Mouse (Mus musculus) lung, embryonic 15.5 days (tissue): ENCODE data around the gene Ppp1ca. TPM values are rescaled to one million over a fixed set of nuclear protein-coding genes. Genes with fewer than 3 reads are reported as not detected.
A peak's percentile ranks its signal among the peaks of the same experiment; 100 is the strongest.

ENCODE experiments used
- ATAC-seq: fragments of 200-750 bp; cut with Nextera tagmentation; 2 replicates; pipeline ENCODE4 v1.8.0; 2017; ENCODE audit warnings: moderate number of reproducible peaks, borderline replicate concordance; ENCODE audit not compliant: low FRiP score, low TSS enrichment; ENCODE audit errors: extremely low read depth
- H3K27ac ChIP-seq: fragments of 300-500 bp; sonication (generic); 2 replicates; pipeline ENCODE4 v1.5.1; 2015; ENCODE audit warnings: moderate library complexity, mild to moderate bottlenecking, inconsistent platforms
- H3K27me3 ChIP-seq: fragments of 300-500 bp; sonication (generic); 2 replicates; pipeline ENCODE4 v1.6.1; 2015; ENCODE audit warnings: inconsistent platforms
- H3K36me3 ChIP-seq: fragments of 300-500 bp; sonication (generic); 2 replicates; pipeline ENCODE4 v1.6.1; 2015; ENCODE audit warnings: inconsistent platforms
- H3K4me1 ChIP-seq: fragments of 300-500 bp; sonication (generic); 2 replicates; pipeline ENCODE4 v1.6.1; 2015; ENCODE audit warnings: inconsistent platforms
- H3K4me2 ChIP-seq: fragments of 300-500 bp; sonication (generic); 2 replicates; pipeline ENCODE4 v1.6.1; 2015; ENCODE audit warnings: inconsistent platforms, mild to moderate bottlenecking, moderate library complexity
- H3K4me3 ChIP-seq: fragments of 300-500 bp; sonication (generic); 2 replicates; pipeline ENCODE4 v1.5.1; 2015; ENCODE audit warnings: mild to moderate bottlenecking, inconsistent platforms
- H3K9ac ChIP-seq: fragments of 300-500 bp; sonication (generic); 2 replicates; pipeline ENCODE4 v1.6.1; 2015; ENCODE audit warnings: inconsistent platforms
- H3K9me3 ChIP-seq: fragments of 300-500 bp; sonication (generic); 2 replicates; pipeline ENCODE4 v1.6.1; 2016; ENCODE audit warnings: inconsistent platforms
- WGBS: fragments of 180-500 bp; shearing (Covaris S2); methylation state at CpG from one replicate; pipeline ENCODE4 v1.1.7; 2015; 5-methylcytosine and 5-hydroxymethylcytosine counted together
- polyA plus RNA-seq: library from polyadenylated mRNA; unstranded; fragments of >200 nt; fragmentation: Nextera tagmentation; extraction: Ambion mirVana; gene quantifications from 2 replicates; pipeline ENCODE4 v1.2.1, GENCODE M21; 2015

Ppp1ca gene
- polyA plus RNA-seq: 974 TPM in 2 replicates

- Histone ChIP-seq H3K4me1 (peaks cover 30% of the 10 kb centered on the region), H3K27ac (peak within 1 kb of the TSS; percentile 95), H3K27me3 (no peaks in the 10 kb centered on the region), H3K36me3 (peaks cover 37% of the 10 kb centered on the region), H3K9ac (peak within 1 kb of the TSS; percentile 99), H3K4me2 (peak within 1 kb of the TSS; percentile 78), H3K4me3 (peak within 1 kb of the TSS; percentile 90), H3K9me3 (no peaks in the 10 kb centered on the region)
- 4% methylated on average over 44 of the region's 47 CpGs for WGBS
- ATAC-seq: peak; percentile 94
These were observed at the start of gene Ppp1ca for GRCm38 (mm10) chr19:4191528-4192250. Ppp1ca (plus strand) TSS chr19:4192065.

- no peak overlapping the region for H3K4me2 ChIP-seq
- no peaks in the 10 kb centered on the region for H3K27me3 ChIP-seq
- no peaks in the 10 kb centered on the region for H3K9me3 ChIP-seq
- no peak overlapping the region for H3K4me3 ChIP-seq
- H3K9ac ChIP-seq: no peak overlapping the region
- H3K36me3 ChIP-seq: no peaks in the 10 kb centered on the region
- WGBS: 88% methylated on average over 18 of the region's 18 CpGs
- peaks cover under 1% of the 10 kb centered on the region; the same call in 1 of the 2 replicates for H3K4me1 ChIP-seq
- no peak overlapping the region for H3K27ac ChIP-seq
- no peak for ATAC-seq
These were observed 49.3 kb upstream of the Ppp1ca start for GRCm38 (mm10) chr19:4142416-4143173.

DNA sequence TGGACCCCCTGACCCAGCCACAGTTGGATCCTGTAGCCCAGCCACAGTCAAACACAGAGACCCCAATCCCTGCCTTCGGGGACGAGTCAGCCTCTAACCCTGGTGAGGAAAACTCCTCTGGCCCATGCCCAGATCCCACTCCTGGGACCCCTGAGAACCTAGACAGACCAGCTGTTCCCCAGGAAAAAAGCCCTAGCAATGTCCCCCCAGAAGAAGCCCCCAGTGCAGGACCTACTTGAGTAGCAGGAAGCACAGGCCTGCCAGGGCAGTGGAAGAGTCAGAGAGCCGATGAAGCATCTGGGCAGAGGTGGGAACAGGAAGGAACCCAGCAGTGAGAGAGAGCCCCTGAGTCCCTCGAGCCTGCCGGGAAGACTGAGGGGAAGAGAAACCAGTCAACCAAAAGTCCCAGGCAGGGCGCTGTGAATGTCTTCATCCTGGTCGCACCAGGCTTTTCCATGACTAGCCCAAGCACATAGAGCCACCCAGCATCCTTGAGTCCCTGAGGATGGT is 48.1 kb upstream of the Ppp1ca start, which contains the start of gene Cabp4:
TSS of gene Cabp4 (minus strand) at position 275 of the 510 bp plus-strand sequence.
- ATAC-seq: no peak
- no peak within 1 kb of the TSS for H3K4me2 ChIP-seq
- H3K27me3 ChIP-seq: no peaks in the 10 kb centered on the region
- H3K4me1 ChIP-seq: peaks cover 6% of the 10 kb centered on the region
- H3K9ac ChIP-seq: no peak within 1 kb of the TSS
- H3K36me3 ChIP-seq: no peaks in the 10 kb centered on the region
- H3K9me3 ChIP-seq: no peaks in the 10 kb centered on the region
- no peak within 1 kb of the TSS for H3K27ac ChIP-seq
- no peak within 1 kb of the TSS for H3K4me3 ChIP-seq
- 67% methylated on average over 7 of the region's 7 CpGs for WGBS

- H3K36me3 ChIP-seq: no peaks in the 10 kb centered on the region
- H3K4me1 ChIP-seq: peaks cover 16% of the 10 kb centered on the region
- no peaks in the 10 kb centered on the region for H3K27me3 ChIP-seq
- ATAC-seq: no peak
- no peaks in the 10 kb centered on the region for H3K9me3 ChIP-seq
- no peak overlapping the region for H3K4me2 ChIP-seq
- 69% methylated on average over 16 of the region's 16 CpGs for WGBS
- no peak overlapping the region for H3K27ac ChIP-seq
- no peak overlapping the region for H3K9ac ChIP-seq
- H3K4me3 ChIP-seq: no peak overlapping the region
These were observed 47.0 kb upstream of the Ppp1ca start for GRCm38 (mm10) chr19:4144550-4145498.

GRCm38 (mm10) chr19:4145936-4146335 is 45.9 kb upstream of the Ppp1ca start:
- WGBS: 87% methylated on average over 5 of the region's 5 CpGs
- ATAC-seq: no peak

GRCm38 (mm10) chr19:4146366-4147021 is 45.4 kb upstream of the Ppp1ca start:
- H3K27me3 ChIP-seq: no peaks in the 10 kb centered on the region
- 64% methylated on average over 12 of the region's 12 CpGs for WGBS
- no peak for ATAC-seq
- H3K9me3 ChIP-seq: no peaks in the 10 kb centered on the region
- H3K4me1 ChIP-seq: peaks cover 16% of the 10 kb centered on the region
- no peak overlapping the region for H3K27ac ChIP-seq
- no peak overlapping the region for H3K9ac ChIP-seq
- H3K36me3 ChIP-seq: peaks cover 6% of the 10 kb centered on the region; the same call in 1 of the 2 replicates
- H3K4me3 ChIP-seq: no peak overlapping the region
- no peak overlapping the region for H3K4me2 ChIP-seq

More at GRCm38 (mm10) chr19:4145936-4146335, 45.9 kb upstream of the Ppp1ca start:
- Histone ChIP-seq H3K4me1 (peaks cover 16% of the 10 kb centered on the region), H3K4me2 (no peak overlapping the region), H3K9ac (no peak overlapping the region), H3K36me3 (peaks cover 1% of the 10 kb centered on the region; the same call in 1 of the 2 replicates), H3K27ac (no peak overlapping the region), H3K4me3 (no peak overlapping the region), H3K9me3 (no peaks in the 10 kb centered on the region), H3K27me3 (no peaks in the 10 kb centered on the region)

DNA sequence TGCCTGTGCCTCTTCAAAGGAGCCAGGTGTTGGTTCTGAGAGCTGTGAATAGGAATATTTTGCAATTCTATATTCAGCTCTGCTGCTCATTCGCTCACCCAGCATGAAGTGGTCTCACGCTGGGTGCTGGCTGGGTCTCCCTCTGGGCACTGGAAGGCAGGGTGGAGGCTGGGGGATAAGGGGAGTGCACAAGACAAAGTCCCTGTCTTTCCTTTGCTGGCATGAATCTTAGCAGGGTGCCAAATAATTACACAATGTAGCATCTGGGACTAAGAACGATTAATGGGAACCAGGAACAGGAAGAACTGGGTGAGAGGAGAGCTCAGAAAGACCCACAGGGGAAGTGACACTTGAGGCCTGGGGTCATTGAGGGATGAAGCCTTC is 44.9 kb upstream of the Ppp1ca start:
- no peak overlapping the region for H3K4me2 ChIP-seq
- ATAC-seq: no peak
- peaks cover 16% of the 10 kb centered on the region for H3K4me1 ChIP-seq
- H3K9ac ChIP-seq: no peak overlapping the region
- 58% methylated on average over 3 of the region's 3 CpGs for WGBS
- H3K9me3 ChIP-seq: no peaks in the 10 kb centered on the region
- H3K36me3 ChIP-seq: peaks cover 6% of the 10 kb centered on the region; the same call in 1 of the 2 replicates
- H3K27ac ChIP-seq: no peak overlapping the region
- H3K4me3 ChIP-seq: no peak overlapping the region
- no peaks in the 10 kb centered on the region for H3K27me3 ChIP-seq

DNA sequence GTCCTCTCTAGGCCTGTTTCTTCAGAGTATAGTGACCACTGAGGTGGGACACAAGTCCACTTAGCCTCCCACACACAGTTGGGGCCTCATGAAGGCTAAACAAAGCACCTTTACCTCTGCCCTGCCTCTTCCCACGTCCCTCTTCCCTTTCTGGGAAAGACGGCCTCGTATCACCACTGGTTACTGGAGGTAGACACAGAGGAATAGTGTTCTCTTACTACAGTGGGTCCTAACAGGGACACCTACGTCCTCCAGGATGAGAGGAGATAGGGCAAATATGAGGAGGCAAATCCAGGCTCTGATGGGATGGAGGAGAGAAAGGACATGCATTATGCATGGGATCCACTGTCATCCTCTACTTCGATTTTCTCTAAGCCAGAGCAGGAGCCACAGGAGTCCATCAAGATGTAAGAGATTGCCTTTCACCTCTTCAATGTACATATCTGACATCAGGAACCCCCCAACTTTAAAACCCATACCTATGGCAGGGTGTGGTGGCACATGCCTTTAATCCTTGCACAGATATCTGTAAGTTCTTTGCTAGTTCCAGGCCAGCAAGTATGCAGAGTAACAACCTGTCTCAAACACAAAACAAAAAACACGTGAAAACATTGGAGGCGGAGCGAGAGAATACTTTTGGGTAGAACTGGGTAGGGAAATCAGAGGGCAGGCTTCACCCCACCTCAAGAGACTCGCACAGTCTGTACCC is 43.9 kb upstream of the Ppp1ca start:
- H3K27ac ChIP-seq: no peak overlapping the region; the same call in 1 of the 2 replicates
- peak overlapping the region; percentile 96 for H3K4me3 ChIP-seq
- WGBS: 38% methylated on average over 9 of the region's 9 CpGs
- no peaks in the 10 kb centered on the region for H3K27me3 ChIP-seq
- H3K4me1 ChIP-seq: peaks cover 16% of the 10 kb centered on the region
- peak overlapping the region; percentile 82 for H3K4me2 ChIP-seq
- no peak; the same call in 1 of the 2 replicates for ATAC-seq
- H3K36me3 ChIP-seq: peaks cover 6% of the 10 kb centered on the region; the same call in 1 of the 2 replicates
- no peaks in the 10 kb centered on the region for H3K9me3 ChIP-seq
- peak overlapping the region; percentile 93; the same call in 1 of the 2 replicates for H3K9ac ChIP-seq

- ATAC-seq: peak; percentile 96
- Histone ChIP-seq H3K27ac (peak within 1 kb of the TSS; percentile 72), H3K4me2 (peak within 1 kb of the TSS; percentile 82), H3K9me3 (no peaks in the 10 kb centered on the region), H3K36me3 (peaks cover 10% of the 10 kb centered on the region), H3K9ac (peak within 1 kb of the TSS; percentile 93), H3K27me3 (no peaks in the 10 kb centered on the region), H3K4me1 (peaks cover 16% of the 10 kb centered on the region), H3K4me3 (peak within 1 kb of the TSS; percentile 96)
- under 1% methylated on average over 32 of the region's 33 CpGs for WGBS
These were observed 43.4 kb upstream of the Ppp1ca start, which contains the start of gene Coro1b for GRCm38 (mm10) chr19:4148491-4148806. Coro1b (plus strand) TSS chr19:4148619.

DNA sequence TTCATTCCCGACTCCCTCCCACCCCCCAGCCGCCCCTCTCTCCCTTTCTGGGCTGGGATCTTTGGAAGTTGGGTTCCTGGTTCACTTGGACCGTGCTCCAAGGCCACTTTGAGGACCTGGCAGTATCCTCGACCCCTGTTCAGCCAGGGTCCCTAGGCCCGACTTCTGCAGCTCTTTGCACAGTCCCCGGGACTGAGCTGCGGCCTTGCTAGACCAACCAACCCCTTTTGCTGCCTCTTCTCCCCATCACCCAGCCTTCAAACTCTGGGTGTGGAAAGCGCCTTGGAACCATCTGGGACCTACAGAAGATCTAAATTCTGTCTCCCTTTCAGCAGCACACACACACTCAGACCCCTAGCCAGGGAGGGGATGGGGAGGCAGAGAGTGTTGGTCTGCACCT is 43.0 kb upstream of the Ppp1ca start:
- H3K4me3 ChIP-seq: peak overlapping the region; percentile 96
- peak overlapping the region; percentile 93 for H3K9ac ChIP-seq
- H3K4me1 ChIP-seq: peaks cover 16% of the 10 kb centered on the region
- H3K4me2 ChIP-seq: peak overlapping the region; percentile 82
- 2% methylated on average over 7 of the region's 8 CpGs for WGBS
- peak overlapping the region; percentile 72 for H3K27ac ChIP-seq
- peaks cover 13% of the 10 kb centered on the region for H3K36me3 ChIP-seq
- no peak for ATAC-seq
- no peaks in the 10 kb centered on the region for H3K9me3 ChIP-seq
- H3K27me3 ChIP-seq: no peaks in the 10 kb centered on the region
